Mouse (Mus musculus) brain, adult 2 months (tissue): ENCODE measurements at regions not wholly inside any gene's neighbourhood (a gene's known extent, or its start where the extent isn't known, plus 50 kb on each side); places are given as distances from the start of the nearest gene placed in this dataset.

Experiments
- DNase-seq: peaks from one replicate; pipeline ENCODE4 v3.0.0; 2011; ENCODE audit warnings: low read depth, low spot score

DNA sequence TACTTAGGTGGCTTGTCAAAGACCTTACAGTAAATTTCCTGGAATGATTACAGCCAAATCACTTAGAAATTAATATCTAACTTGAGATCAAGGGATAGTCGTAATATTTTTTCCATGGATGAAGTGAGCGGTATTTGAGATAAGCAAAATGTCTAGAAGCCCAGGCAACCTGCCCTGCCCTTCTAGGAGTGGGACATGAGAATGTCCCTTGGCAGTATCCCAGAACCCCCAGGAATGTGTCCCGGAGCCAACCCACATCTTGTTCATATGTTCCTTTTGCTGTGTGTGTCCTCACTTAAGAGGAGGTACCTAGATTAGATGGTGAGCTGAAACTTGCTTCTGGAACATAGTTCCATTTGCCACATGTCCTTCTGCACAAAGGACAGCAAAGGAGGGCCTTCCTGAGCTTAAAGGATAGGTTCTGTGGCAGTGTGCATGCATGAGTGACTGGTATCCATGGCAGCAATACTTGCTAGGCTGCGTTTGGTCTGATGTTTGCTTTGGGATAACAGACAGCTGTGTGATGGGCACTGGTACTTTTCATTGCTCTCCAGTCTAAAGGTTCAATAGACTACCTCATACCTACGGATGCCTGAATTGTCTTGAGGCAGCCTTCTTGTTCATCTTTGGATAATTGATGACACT is 231.0 kb upstream of the Krr1 start:
- DNase-seq = no peak

DNA sequence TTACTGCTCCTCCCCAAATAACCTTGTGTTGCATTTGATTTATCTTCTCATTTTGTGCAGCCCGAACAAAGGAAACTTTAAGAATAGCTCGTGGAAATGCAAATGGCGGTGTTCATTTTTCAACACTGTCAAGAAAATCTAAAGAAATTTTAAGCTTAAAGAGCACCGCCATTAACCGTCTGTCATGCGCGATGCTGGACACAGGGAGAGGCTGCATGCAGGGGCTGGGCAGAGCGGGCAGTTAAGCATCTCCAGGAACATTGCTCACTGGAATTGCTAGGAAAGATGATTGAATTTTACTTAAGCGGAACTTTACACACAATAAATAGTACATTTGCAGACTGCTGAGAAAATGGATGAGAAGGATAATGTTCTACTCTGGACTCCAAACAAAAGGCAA is 229.2 kb upstream of the Krr1 start:
- no peak for DNase-seq

DNA sequence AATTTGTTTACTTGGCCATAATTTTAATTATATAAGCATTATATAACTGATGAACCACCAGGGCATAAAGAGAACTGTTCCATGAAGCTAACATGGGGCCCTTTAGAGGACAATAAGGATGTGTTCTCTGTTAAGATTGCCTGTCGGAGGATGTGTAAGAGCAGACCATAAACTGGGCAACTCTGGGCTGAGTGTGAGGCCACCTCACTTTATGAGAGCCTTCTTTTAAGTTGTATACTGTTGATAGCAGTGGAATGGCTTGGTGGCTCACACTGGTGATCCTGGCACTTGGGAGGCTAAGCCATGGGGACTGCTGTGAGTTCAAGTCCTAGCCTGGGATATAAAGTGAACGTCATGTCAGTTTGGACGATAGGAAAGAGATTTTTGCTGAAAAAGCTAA is 227.3 kb upstream of the Krr1 start:
- DNase-seq = no peak

DNA sequence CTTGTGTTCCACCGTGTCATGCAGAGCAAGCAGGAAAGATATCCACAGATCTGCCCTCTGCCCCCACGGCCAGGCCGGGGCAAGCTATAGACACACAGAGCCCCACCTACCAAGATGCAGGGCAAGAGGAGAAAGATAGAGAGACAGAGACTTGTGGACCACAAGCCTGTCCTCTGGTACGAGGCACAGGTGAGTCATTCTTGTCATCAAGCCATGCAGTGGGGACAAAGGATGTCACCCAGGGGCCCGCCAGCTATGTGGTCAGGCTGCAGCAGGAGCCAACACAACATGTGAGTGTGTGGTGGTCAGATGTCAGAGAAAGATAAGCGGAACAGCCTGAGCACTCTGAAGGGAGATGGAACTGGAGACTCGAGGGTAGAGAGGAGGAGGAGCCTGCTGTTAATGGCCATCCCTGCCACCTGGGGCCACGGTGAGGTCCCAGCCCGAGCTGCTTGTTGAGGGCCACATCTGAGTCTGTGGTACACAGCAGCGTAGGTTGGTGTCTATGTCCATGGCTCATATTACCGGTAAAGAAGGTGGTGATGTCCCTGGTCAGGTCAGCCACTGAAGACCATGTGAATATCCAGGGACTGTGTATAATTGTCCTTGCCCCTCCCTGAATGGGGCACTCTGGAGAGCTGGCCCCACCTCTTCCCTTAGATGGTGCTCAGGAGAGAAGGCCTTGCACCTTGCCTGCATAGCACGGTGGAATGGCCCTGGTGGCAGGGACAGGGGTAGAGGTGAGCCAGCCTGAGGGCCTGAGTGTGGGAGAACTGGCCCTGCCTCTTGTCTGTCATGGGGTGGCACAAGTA is 226.2 kb upstream of the Krr1 start:
- no peak for DNase-seq

DNA sequence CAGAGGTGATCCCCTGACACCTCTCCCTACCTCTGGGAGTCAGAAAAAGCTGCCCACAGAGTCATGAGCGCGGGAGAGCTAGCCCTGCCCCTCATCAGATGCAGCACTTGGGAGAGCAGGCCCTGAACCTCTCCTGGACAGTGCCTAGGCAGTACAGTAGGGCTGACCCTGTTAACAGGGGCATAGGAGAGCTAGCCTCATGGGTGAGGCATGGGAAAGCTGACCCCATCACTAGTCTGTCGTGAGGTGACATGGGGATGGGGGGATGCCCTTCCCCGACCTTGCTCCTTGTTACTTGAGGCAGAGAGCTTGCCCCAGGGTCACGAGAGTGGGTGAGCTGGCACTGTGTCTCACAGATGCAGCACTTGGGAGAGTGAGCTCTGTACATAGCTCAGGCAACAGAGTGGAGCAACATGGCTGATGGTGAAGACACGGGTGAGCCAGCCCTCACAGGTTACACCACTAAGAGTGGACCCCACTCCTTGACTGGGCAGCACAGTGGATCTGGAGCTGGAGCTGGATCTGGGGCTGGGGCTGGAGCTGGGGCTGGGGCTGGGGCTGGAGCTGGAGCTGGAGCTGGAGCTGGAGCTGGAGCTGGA is 225.5 kb upstream of the Krr1 start:
- DNase-seq = no peak

DNA sequence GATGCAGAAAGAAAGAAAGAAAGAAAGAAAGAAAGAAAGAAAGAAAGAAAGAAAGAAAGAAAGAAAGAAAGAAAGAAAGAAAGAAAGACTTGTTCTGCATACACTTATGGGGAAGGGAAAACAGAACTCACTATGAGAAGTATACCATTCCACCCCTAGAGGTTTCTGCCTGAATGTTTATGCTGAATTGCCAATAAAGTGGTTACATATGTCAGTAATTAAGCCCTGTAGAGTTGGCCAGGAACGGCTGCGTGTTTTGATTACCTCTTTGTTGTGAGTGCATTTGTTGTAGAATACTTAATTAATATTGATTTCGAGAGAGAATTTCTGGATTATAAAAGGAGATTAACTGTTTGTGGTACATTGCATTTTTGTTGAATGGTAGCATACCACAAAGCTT is 224.0 kb upstream of the Krr1 start:
- DNase-seq = no peak

DNA sequence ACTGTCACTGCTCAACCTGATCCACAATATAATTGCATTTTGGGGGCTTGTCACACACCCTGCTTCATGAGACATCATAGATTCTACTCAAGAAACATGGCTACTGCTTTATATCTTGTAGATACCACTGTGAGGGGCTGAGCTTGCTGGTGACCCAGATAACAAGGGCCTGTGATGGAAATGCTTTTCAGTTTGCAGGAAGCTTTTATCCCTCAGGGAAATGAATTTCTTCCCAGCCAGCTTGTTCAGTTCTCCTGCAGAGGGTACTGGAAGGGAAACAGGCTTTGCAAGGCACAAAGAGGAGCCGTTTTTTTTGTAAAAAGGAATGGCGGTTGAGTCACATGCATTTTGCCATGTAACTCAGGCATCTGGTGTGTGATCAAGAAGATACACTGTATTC is 218.8 kb upstream of the Krr1 start:
- no peak for DNase-seq

DNA sequence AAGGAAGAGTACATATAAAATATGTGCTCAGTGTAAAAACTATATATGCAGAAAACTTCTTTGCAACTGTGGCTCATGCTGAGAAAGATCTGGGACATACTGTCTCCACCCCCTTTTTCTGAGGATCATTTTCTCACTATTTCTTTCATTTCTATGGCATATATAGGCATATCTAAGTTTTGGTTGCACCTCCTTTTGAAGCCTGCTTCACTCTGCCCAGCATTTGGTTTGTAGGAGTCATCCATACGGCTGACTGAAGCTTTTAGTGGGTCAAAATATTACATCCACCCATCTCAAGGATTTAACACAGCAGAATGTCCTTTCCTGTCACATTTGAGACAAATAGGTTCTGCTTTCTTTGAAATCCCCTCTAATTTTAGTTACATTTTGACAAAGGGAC is 216.5 kb upstream of the Krr1 start:
- DNase-seq = peak; percentile 21

DNA sequence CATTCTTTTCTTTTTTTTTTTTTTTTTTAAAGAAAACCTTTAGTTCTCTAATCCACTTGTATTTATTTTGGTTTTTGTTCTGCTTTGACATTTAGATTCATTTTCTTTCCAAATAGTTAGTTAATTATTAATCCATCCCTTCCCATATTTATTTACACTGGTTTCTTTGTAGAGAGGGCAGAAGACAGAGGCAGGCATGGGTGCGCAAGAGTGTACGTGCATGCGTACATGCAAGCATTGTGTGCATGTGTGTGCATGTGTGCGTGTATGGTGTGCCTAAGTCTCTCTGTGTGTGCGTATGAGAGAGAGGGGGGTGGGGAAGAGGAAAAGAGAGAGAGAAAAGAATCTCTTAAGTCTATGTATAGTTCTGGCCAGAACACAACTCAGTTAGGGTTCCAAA is 215.9 kb upstream of the Krr1 start:
- no peak for DNase-seq

DNA sequence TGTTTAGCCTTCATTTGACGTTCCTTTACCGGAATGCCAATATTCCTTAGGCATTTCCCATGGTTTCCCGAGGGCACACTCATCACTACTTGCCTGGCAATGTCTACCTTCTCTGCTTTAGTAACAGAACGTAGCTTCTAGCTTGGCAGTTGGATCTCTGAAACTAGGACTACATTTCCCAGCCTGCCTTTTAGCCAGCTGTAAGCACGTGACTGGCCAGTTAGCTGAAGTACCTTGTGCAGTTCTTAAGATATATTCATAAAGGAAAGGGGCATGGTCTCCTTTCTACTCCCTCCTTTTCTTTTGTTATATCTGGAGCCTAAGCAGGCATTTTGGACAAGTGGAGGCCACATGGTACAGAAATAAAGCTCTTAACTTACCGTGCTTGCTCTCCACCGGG is 214.8 kb upstream of the Krr1 start:
- DNase-seq = no peak

DNA sequence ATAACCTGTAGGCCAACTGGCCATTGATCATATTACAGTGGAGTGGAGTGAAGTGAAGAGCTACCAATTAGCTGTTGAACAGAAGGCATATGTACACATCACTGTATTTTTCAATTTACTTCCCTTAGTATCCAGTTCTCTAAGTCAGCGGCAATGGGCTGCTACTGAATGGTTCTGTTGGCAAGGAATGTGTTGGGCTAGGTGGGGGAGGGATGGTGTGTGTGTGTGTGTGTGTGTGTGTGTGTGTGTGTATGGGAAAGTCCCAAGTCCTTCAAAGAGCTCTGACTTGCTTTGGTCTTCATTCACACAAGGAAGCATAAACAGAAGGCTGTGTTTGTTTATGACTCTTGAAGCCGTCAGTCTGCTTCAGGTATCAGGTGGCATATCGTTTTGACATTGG is 213.0 kb upstream of the Krr1 start:
- no peak for DNase-seq

DNA sequence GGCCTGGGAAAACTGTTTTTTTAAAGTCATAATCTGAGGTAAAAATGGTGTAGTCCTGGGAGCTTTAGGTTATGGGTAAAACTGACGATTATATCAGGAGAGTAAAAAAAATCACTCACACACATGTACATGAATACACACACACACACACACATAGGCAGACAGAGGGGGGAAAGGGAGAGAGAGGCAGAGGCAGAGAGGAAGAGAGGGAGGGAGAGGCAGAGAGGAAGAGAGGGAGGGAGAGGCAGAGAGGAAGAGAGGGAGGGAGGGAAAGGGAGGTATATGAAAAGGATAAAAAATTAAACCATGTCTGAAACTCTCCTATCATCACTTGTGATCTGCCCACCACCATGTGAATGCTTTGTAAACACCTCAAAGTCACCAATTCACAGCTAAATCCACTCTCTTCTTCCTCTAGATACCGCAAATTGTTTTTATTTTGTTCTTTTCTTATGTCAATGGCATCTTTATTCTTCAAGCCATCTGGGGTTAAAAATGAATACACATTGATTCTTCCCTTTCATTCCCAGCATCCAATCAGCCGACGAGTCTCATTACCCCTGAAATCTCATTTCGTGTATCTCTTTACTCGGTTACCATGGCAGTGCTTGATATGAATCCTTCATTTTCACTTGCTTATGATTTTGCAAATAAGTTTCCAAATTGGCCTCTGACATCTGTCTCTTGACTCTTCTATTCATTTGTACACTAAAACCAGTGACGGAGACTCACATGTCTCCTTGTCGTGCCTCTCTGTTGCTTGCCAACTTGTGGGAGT is 209.5 kb upstream of the Krr1 start:
- no peak for DNase-seq

DNA sequence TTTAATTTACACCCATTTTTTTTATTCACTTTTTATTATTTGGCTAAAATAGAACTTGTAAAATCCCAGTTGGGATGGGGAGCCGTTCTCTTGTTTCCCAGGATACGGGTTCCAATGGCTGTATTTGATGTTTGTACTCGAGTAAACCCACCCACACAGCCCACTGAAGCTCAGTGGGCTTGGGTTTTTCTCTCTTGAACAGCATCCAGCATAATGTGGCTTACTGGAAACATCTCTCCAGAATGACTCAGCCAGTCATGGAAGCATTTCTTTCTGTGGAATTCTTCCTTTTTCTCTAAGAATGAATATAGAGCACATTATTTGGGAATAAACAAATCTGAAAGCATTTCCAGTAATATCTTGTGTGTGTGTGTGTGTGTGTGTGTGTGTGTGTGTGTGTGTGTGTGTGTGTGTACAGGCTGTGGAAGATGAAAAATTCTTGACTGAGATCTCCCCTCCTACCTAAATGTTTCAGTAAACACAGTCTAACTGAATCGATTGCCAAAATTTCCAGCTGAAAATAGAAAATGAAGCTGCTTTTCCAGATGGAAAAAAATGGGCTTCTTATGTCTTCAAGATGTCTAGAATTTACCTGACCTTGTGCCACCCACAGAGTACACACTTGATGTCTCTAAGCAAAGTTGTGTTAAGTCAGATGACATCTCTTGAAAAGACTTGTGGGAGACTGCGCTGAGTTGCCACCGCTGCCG is 205.3 kb upstream of the Krr1 start:
- DNase-seq = peak; percentile 74

DNA sequence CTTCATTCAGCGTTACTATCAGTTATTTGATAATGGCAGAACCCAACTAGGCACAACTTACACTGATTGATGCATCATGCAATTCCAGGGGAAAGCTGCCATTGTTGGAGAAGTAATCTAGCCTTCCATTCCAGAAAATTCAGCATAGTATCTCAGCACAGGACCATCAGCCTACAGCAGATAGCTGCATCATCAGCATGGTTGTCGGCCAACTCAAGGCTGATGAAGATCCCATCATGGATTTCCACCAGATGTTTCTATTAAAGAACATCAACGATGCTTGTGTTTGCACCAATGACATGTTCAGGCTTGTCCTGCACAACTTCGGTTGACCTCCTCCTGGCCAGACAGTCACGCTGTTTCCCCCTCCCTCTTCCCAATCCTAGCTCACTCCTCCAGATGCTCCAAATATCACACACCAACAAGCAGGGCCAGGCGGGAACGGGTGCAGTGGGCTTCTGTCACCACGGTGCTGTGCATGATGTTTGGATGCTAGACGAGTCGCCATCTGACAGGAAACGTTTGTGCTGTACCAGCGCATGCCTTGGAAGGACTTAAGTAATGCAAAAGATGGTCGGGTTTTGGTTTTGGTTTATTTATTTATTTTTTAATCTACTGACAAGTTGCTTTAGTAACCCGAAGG is 204.5 kb upstream of the Krr1 start:
- DNase-seq = no peak

DNA sequence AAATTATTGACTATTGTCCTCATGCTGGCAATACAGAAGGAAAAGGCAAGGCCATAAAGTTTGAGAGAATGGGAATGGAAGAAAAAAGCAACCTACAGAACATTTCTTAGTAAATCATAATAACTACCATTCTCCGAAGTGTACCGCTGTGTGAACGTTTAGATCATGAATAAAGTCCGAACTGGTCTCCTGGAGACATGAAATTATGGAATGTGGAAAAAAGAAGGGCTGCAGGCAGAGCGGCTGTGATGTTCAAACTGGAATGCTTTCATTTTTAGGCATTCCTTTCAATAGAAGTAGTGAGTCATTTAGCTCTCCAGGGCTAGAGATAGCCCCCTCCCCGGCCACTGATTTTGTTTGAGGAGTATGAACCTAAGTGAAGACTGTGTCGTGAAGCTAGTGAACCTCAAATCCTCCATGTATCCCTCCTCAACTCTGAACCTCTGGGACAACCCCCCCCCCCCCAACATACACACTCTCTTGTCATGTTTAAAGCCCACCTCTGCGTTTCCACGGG is 202.9 kb upstream of the Krr1 start:
- no peak for DNase-seq

DNA sequence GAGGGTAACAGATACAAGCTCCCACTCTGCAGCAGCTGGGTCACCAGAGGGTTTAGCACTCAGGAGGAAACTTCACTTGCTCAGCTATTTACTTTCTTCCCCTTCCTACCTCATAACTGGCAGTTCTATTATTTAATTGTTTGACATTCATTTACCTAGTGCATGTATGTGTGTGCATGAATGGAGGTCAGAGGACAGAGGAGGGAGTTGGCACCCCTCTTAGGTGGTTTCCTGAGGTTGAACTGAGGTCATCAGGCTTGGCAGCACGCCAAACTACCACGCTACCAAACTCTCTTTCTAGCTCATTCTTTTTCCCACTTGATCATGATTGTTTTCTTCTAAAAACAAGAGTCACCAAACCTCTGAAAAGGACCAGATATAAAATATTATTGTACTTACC is 202.4 kb upstream of the Krr1 start:
- no peak for DNase-seq

DNA sequence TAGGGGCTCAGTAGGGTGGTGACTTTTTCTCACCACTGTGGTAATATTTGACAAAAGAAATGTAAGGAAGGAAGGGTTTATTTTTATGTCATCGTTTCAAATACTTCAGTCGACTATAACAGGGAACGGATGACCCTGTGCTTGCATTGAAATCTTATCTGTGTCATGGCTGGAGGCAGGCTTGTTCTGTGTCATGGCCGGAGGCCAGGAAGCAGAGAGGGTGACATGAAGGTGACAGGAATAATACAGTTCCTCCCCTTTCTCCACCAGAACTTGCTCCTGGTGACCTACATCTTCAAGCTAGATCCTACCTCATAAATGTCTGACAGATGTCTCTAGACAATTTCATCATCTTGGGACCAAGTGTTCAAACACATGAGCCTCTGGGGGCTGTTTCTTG is 201.5 kb upstream of the Krr1 start:
- no peak for DNase-seq

DNA sequence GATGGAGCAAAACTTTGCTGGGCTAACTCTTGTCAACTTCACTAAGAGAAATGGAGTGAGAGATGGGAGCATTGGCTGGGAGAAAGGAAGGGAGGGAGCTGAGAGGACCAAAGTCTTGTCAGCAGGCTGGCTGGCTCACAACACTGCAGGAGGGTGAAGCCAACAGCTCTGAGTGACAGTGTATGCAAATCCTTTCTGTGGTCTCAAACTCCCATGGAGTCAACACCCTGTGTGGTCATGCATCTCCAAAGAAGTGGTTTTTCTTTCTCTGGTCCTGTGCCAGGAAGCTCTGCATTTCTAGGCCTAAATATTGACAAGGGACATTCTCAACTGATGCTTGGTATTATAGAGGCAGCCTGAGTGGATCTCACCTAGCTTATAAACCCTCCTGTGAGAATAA is 194.9 kb upstream of the Krr1 start:
- DNase-seq = no peak

DNA sequence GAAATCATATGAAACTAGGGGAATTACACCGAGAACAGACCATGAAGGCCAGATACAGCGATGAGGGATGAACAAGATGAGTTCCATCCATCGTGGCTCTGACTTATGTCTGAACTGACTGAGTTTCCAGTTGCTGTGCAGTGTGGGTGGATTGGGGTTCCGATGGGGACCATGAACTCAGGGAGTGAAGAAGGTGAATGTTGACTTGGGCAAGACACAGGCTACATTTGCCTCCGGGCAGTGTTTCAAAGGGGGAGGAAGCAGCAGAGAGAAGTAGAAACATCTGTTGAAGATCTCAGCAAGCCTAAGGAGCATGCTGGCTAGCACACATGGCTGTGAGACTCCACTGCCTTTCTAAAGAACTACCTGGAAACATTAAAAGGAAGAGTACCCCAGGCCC is 194.4 kb upstream of the Krr1 start:
- DNase-seq = no peak

DNA sequence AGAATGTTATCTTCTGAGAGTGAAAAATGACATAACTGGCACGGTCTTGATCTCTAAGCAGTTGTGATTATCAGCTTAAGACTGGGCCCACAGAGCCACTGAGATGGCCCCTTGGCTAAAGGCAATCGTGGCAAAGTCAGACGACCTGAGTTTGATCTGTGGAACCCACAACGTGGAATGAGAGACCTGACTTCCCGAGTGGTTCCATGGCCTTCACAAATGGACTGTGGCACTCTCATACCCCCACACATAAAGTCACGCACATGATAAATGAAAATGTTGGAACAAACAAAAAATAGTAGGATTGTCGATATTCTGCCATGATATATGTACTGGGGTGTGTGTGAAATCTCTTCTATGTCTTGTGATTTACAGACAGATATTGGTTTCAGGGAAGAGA is 192.5 kb upstream of the Krr1 start:
- DNase-seq = no peak

DNA sequence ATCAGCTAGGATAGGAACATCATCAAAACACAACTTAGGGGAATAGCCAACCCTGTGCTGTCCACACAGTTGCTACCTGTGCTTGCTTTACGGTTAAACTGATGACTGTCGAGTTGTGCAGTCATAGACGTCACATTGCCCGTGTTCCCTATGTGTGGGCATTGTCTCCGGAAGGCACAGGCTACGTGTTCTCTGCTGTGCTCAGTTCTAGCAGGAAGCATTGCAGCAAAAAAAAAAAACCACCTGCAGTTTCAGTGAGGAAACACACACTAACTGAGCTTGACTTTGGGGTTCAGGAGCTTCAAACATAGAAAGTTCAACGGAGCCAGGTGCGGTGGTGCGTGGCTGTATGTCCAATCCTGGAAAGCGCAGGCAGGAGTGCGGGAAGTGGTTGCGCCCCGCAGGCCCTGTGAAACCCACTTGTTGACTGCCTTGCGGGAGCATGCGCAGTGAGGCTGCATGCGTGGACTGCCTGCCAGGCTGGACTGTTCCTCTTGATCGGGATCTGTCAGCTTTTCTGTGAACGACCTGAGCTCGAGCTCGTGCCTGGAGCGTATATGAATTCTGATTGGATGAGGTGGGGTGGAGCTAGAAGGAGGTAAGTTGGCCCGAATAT is 190.2 kb upstream of the Krr1 start:
- no peak for DNase-seq
